Mouse (Mus musculus) E14TG2a.4 (cell line): ENCODE results near the gene Npcd.

ENCODE experiments used
- H3K27me3 ChIP-seq: 2 replicates; pipeline ENCODE4 v1.6.1; 2014; ENCODE audit warnings: low read length, control low read depth; ENCODE audit not compliant: insufficient read depth
- H3K36me3 ChIP-seq: 2 replicates; pipeline ENCODE4 v1.6.1; 2014; ENCODE audit warnings: low read length, control low read depth; ENCODE audit not compliant: insufficient read depth
- H3K4me1 ChIP-seq: replicated peaks from 2 replicates; pipeline ENCODE4 v1.6.1; 2014; ENCODE audit warnings: low read depth, low read length, control low read depth
- H3K4me3 ChIP-seq: replicated peaks from 2 replicates; pipeline ENCODE4 v1.5.1; 2014; ENCODE audit warnings: mild to moderate bottlenecking, low read length
- H3K9me3 ChIP-seq: 2 replicates; pipeline ENCODE4 v1.6.1; 2014; ENCODE audit warnings: low read length, control low read depth
- CTCF ChIP-seq: conservative IDR thresholded peaks from 2 replicates; pipeline ENCODE4 v1.5.1; 2014; ENCODE audit warnings: low read length
- NANOG ChIP-seq: IDR thresholded peaks from 2 replicates; pipeline ENCODE4 v1.6.1; 2014; ENCODE audit warnings: borderline replicate concordance, low read length, mixed read lengths
- POU5F1 ChIP-seq: IDR thresholded peaks from 2 replicates; pipeline ENCODE4 v1.6.1; 2014; ENCODE audit warnings: low read length, borderline replicate concordance

Gene Npcd

DNA sequence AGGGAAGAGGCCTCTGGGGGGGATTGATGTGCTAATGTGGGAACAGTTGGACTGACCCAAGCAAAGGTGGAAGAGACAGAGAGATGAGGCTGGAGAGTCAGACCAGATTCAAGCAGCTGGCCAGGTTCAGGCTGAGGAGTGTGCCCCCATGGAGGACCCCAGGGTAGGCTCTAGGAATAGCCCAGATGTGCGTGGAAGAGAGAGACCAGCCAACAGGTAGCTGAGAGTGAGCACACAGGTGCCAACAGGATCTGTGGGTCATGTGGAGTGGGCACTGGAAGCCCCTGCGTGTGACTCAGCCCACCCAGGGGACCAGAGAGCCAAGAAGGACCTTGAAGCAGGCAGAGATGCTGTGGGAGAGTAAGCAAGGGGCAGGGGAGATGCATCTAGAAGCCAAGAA is 32.4 kb downstream of the Npcd start:
- Histone ChIP-seq H3K9me3 (no peaks in the 10 kb centered on the region), H3K4me3 (no peak overlapping the region), H3K27me3 (peaks cover 94% of the 10 kb centered on the region), H3K36me3 (no peaks in the 10 kb centered on the region), H3K4me1 (peaks cover 43% of the 10 kb centered on the region)
- TF ChIP-seq CTCF (no peak), POU5F1 (no peak)

DNA sequence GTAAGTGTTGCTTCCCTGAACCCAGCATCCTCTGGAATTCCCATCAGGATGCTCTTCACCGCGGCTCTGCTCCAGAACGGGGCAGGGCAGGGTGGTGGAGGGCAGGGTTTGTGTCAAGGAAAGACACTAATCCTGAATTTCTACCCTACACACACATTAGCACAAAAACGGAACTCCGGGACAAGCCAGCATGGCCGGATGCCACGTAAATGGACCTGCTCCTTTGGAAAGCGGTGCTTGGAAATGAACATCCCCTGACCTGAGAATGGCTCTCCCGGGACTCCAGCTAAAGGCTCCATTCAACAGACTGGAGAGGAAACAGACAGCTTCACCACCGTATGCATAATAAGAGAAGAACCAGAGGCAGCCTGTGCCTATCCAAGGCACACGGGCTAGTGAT is 33.3 kb downstream of the Npcd start:
- Histone ChIP-seq H3K9me3 (no peaks in the 10 kb centered on the region), H3K36me3 (no peaks in the 10 kb centered on the region), H3K4me1 (peaks cover 43% of the 10 kb centered on the region), H3K27me3 (peaks cover 84% of the 10 kb centered on the region), H3K4me3 (no peak overlapping the region)
- TF ChIP-seq CTCF, result no peak
- TF ChIP-seq POU5F1, result no peak
- no peak for TF ChIP-seq NANOG

DNA sequence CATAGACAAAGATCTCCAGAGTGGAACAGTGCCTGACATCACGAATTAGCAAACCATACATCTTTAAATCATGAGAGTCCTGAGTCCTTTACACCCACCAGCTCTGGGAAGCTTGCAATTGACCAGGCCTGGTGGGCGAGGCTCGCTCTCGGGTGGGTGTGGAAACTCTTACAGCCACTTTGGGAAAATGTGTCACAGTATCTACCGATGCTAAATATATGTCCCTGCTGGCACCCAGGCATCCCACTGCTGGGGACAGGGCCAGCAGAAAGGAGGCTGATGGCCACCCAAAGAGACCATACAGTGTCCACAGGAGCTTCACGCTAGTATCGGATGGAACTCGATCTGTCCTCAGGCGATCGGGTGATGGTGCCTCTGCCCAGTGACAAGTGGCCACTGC is 35.4 kb downstream of the Npcd start:
- H3K4me1 ChIP-seq, result peaks cover 41% of the 10 kb centered on the region
- no peak overlapping the region for H3K4me3 ChIP-seq
- TF ChIP-seq POU5F1 (no peak), CTCF (no peak), NANOG (no peak)
- peaks cover 74% of the 10 kb centered on the region for H3K27me3 ChIP-seq
- H3K36me3 ChIP-seq, result no peaks in the 10 kb centered on the region
- no peaks in the 10 kb centered on the region for H3K9me3 ChIP-seq

DNA sequence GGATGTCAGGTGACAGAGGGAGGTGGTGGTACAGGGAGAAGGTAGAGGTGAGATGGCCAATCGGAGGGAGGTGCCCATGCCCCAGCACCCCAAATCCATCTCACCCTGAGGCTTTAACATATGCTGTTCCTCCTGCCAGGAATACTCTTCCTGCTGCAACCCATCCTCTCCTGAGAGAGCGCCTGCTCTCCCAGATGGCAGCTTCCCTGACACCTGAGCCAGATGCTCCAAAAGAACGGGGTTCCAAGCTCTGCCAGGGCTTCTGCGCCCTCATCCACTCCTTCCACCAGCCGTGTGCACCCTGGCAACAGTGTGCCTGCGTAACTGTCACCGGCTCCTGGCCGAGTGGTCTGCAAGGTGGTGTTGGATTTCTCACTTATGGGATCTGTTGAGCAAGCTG is 36.4 kb downstream of the Npcd start:
- TF ChIP-seq POU5F1, result no peak
- TF ChIP-seq CTCF, result no peak
- peak overlapping the region; percentile 29 for H3K4me3 ChIP-seq
- H3K36me3 ChIP-seq, result no peaks in the 10 kb centered on the region
- H3K27me3 ChIP-seq, result peaks cover 65% of the 10 kb centered on the region
- H3K4me1 ChIP-seq, result peaks cover 42% of the 10 kb centered on the region
- H3K9me3 ChIP-seq, result no peaks in the 10 kb centered on the region

DNA sequence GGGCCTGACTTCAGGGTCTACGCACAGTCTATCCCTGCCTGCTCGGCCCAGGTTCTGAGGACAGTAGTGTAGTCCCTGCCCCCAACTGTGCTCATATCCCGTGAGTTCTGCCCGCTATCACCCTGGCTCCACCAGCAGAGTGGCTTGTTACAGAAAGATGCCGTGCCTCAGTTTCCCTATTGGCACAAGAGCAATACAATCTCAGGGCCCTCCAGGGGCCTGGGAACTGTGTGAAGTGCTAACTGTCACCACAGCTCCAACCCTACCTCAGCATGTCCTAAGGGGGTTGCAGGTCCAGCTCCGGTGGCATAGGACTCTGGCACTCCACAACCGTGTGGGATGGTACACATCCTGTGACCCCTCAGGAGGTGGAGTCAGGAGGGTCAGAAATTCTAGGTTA is 36.9 kb downstream of the Npcd start:
- H3K9me3 ChIP-seq, result no peaks in the 10 kb centered on the region
- H3K36me3 ChIP-seq, result no peaks in the 10 kb centered on the region
- no peak for TF ChIP-seq NANOG
- no peak for TF ChIP-seq CTCF
- TF ChIP-seq POU5F1, result no peak
- H3K27me3 ChIP-seq, result peaks cover 60% of the 10 kb centered on the region
- peaks cover 46% of the 10 kb centered on the region for H3K4me1 ChIP-seq
- H3K4me3 ChIP-seq, result no peak overlapping the region

DNA sequence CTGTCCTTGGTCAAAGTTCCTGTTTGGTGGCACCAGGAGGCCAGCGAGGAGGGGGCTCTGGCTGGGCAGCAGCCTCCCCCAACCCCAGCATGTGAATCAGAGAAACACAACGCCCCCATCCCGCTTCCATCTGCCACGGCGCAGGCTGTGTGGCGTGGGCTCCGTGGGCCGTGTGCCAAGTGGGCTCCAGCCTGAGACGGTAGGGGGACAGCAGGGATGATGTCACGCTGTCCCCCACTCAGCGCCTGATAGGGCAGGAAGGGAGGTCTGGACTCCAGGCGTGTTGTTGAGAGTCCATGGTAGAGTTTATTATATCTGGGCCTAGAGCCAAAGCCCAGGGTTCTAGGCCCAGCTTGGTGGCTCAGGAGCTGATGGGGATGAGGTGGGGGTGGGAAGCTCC is 37.8 kb downstream of the Npcd start:
- Histone ChIP-seq H3K4me3 (no peak overlapping the region), H3K9me3 (no peaks in the 10 kb centered on the region), H3K4me1 (peaks cover 52% of the 10 kb centered on the region), H3K27me3 (peaks cover 56% of the 10 kb centered on the region), H3K36me3 (no peaks in the 10 kb centered on the region)
- TF ChIP-seq NANOG (no peak), CTCF (no peak), POU5F1 (no peak)

DNA sequence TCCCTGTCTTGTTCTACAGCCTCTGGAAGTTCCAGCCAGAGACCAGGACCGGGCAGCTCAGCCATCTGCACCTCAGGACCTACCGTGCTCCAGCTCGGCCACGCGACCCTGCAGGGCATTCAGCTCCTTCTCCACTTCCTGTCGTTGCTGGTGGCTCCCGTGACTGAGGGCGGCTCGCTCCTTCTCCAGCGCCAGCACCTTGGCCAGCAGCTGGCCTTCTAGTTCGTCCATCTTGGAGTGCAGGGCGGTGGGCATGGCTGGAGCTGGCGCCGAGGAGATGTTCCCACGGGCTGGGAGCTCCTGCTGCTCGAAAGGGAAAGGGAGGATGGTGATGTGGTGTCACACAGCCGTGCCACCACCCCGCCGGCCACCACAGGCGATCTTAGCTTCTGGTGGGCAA is 39.9 kb downstream of the Npcd start:
- TF ChIP-seq NANOG, result no peak
- no peak for TF ChIP-seq CTCF
- TF ChIP-seq POU5F1, result no peak
- H3K9me3 ChIP-seq, result no peaks in the 10 kb centered on the region
- peaks cover 50% of the 10 kb centered on the region for H3K4me1 ChIP-seq
- H3K27me3 ChIP-seq, result peaks cover 43% of the 10 kb centered on the region
- no peak overlapping the region for H3K4me3 ChIP-seq
- H3K36me3 ChIP-seq, result no peaks in the 10 kb centered on the region

DNA sequence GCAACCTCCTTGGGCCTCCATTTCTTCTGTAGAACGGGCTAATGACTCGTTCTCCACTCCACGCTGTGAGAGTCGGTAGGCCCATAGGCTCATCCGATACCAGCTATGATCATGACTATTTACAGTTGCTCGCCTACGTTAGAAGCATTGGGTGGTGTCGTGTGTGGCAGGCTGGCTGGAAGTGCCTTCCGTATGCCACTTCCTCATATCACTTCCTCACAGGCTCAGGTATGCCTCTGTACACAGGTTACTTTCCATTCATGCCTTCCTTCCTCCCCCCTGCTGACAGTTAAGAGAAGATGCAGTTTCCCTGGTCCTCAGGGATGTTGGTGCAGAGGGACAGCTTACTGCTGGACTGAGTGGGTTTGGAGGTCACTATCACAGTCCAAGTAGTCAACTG is 41.0 kb downstream of the Npcd start:
- Histone ChIP-seq H3K36me3 (no peaks in the 10 kb centered on the region), H3K4me3 (peak overlapping the region; percentile 74), H3K4me1 (peaks cover 46% of the 10 kb centered on the region), H3K27me3 (peaks cover 41% of the 10 kb centered on the region), H3K9me3 (no peaks in the 10 kb centered on the region)
- TF ChIP-seq NANOG (no peak), CTCF (no peak), POU5F1 (no peak)

DNA sequence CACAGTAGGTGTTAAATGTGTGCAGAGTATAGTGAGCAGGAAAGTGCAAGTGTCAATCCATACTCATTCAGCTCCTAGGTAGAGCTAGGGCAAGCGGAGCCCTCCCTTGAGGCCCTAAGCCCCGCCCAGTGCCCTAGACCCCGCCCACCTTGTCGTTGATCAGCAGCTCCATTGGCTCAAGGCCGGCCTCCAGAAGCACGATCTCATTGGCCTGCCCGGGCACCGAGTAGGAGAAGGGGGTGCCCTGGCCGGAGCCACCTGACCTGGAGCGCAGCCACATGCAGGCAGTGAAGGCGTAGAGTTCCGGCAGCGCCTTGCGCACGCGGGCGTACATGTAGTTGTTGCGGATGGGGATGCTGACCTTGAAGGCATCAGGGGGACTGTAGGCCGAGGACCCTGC is 41.6 kb downstream of the Npcd start:
- no peaks in the 10 kb centered on the region for H3K9me3 ChIP-seq
- H3K36me3 ChIP-seq, result no peaks in the 10 kb centered on the region
- TF ChIP-seq POU5F1 (no peak), CTCF (no peak), NANOG (no peak)
- H3K4me3 ChIP-seq, result peak overlapping the region; percentile 74
- peaks cover 41% of the 10 kb centered on the region for H3K27me3 ChIP-seq
- H3K4me1 ChIP-seq, result peaks cover 40% of the 10 kb centered on the region
